Mouse (Mus musculus) olfactory bulb, adult 2 months (tissue): ENCODE measurements around the gene Thada. TPM values are rescaled to one million over a fixed set of nuclear protein-coding genes. Genes with fewer than 3 reads are reported as not detected.

ENCODE experiments used
- H3K27ac ChIP-seq: fragments of 200-500 bp; 2 replicates; pipeline ENCODE4 v1.5.1; 2012; ENCODE audit warnings: low read depth, low read length; ENCODE audit not compliant: insufficient read depth
- H3K4me1 ChIP-seq: fragments of 200-500 bp; 2 replicates; pipeline ENCODE4 v1.6.1; 2012; ENCODE audit warnings: low read length; ENCODE audit not compliant: control insufficient read depth, insufficient read depth
- H3K4me3 ChIP-seq: fragments of 200-500 bp; 2 replicates; pipeline ENCODE4 v1.5.1; 2012; ENCODE audit warnings: mild to moderate bottlenecking, low read depth, low read length, moderate library complexity; ENCODE audit not compliant: insufficient read depth
- CTCF ChIP-seq: fragments of 200-500 bp; IDR thresholded peaks from 2 replicates; pipeline ENCODE4 v1.5.1; 2012; ENCODE audit warnings: low read depth, mild to moderate bottlenecking, low read length, moderate library complexity; ENCODE audit not compliant: insufficient read depth
- POLR2A ChIP-seq: fragments of 200-500 bp; IDR thresholded peaks from 2 replicates; pipeline ENCODE4 v1.6.1; 2012; ENCODE audit warnings: mild to moderate bottlenecking, low read depth, low read length, moderate library complexity; ENCODE audit not compliant: insufficient read depth
- WGBS: fragments of 180-500 bp; shearing (Covaris S2); methylation state at CpG from one replicate; pipeline ENCODE4 v1.1.7; 2018; 5-methylcytosine and 5-hydroxymethylcytosine counted together
- polyA plus RNA-seq: library from polyadenylated mRNA; stranded (reverse); fragments of >200 nt; gene quantifications from 2 replicates; pipeline ENCODE4 v1.2.4, GENCODE M21; 2012; ENCODE audit warnings: low replicate concordance; ENCODE audit not compliant: missing spikeins, insufficient read depth, insufficient read length

Gene Thada
- polyA plus RNA-seq, 1 experiment = not detected

DNA sequence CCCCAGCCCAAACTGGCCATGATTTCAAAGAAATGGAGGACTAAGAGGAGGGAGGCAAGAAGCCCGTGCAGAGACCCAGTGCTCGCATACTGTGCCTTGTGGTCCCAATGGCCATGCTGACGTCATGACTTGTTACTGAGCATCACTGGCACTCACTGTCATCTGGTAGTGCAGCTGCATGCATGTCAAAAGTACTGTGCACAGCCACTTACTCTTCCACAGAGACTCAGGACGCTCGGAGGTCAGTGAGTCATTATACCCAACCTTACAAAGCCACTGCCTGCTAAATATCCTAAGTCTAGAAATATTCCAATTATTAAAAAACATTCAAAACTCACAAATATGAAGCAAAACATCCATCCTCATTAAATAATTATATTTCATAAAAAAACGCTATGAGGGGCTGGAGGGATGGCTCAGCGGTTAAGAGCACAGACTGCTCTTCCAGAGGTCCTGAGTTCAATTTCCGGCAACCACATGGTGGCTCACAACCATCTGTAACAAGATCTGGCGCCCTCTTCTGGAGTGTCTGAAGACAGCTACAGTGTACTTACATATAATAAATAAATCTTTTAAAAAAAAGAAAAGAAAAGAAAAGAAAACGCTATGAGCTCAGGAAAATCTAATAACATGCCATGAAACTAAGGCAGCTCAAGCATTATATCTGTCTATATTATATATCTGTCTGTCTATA, 106.9 kb downstream of the Thada start:
- Histone ChIP-seq H3K27ac (no peak overlapping the region), H3K4me1 (0 out of 2 replicates have a peak, but pooled peaks cover 5% of the 10 kb centered on the region), H3K4me3 (no peak overlapping the region)
- 97% methylated on average over 10 of the region's 10 CpGs for WGBS
- TF ChIP-seq CTCF (no peak), POLR2A (no peak)

GRCm38 (mm10) chr17:84357776-84358175, 108.2 kb downstream of the Thada start:
- 95% methylated on average over 8 of the region's 8 CpGs for WGBS
- TF ChIP-seq POLR2A (no peak), CTCF (no peak)
- no peak overlapping the region for H3K4me3 ChIP-seq
- no peak overlapping the region for H3K27ac ChIP-seq
- H3K4me1 ChIP-seq = 0 out of 2 replicates have a peak, but pooled peaks cover 8% of the 10 kb centered on the region

- Histone ChIP-seq H3K4me1 (peaks cover 18% of the 10 kb centered on the region), H3K4me3 (no peak overlapping the region), H3K27ac (no peak overlapping the region)
- TF ChIP-seq POLR2A (no peak), CTCF (no peak)
- WGBS = 86% methylated on average over 8 of the region's 8 CpGs
These were observed 109.7 kb downstream of the Thada start for GRCm38 (mm10) chr17:84356056-84356887.

DNA sequence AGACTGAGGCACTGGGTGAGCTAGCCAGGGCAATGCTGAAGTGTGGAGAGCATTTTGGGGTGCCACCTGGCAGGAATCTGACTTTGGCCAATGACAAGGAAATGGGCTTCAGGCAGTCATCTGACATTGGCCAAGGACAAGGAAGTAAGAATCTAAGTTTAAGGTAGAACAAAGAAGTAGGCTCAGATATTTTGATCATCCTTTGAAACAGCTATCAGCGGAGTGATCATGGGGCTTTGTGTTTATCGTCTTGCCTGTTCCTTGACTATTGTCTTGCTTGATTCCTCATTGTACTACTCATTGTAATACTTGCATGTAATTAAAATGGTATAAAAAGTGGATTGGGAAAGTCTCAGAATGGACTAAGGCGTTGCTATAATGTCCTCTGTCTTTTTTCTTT, 111.0 kb downstream of the Thada start:
- 95% methylated on average over 3 of the region's 3 CpGs for WGBS
- Histone ChIP-seq H3K4me3 (no peak overlapping the region), H3K27ac (no peak overlapping the region), H3K4me1 (peaks cover 18% of the 10 kb centered on the region)
- no peak for TF ChIP-seq POLR2A

DNA sequence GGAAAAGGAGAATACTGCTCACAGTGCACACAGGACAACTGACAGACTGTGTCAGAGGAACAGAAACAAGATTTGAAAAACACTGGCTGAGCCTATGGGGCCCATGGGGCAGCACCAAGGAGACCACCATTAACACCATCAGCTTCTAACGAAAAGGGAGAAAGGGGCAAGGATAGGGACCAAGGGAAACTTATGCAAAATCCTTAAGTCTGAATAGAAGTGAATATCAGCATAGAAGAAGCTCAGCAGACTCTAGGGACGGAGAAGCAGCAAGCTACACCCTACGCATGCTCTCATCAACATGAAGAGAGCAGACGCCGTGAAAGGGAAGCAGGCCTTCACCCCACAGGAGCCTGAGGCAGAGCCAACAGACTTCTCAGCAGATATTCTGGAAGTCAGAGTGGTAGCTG, 112.1 kb downstream of the Thada start:
- Histone ChIP-seq H3K27ac (no peak overlapping the region), H3K4me3 (no peak overlapping the region), H3K4me1 (peaks cover 18% of the 10 kb centered on the region)
- 84% methylated on average over 5 of the region's 5 CpGs for whole genome bisulfite sequencing
- TF ChIP-seq POLR2A = no peak
- no peak for TF ChIP-seq CTCF

- peaks cover 18% of the 10 kb centered on the region for H3K4me1 ChIP-seq
- 96% methylated on average over 3 of the region's 3 CpGs for WGBS
- no peak overlapping the region for H3K27ac ChIP-seq
- no peak overlapping the region for H3K4me3 ChIP-seq
- TF ChIP-seq POLR2A (no peak), CTCF (no peak)
These were observed 112.6 kb downstream of the Thada start for GRCm38 (mm10) chr17:84353224-84353901.

GRCm38 (mm10) chr17:84352790-84353154, 113.2 kb downstream of the Thada start:
- no peak overlapping the region for H3K4me3 ChIP-seq
- H3K4me1 ChIP-seq = peaks cover 18% of the 10 kb centered on the region
- no peak for TF ChIP-seq CTCF
- no peak for TF ChIP-seq POLR2A
- H3K27ac ChIP-seq = no peak overlapping the region
- 33% methylated on average over 3 of the region's 3 CpGs for WGBS

GRCm38 (mm10) chr17:84351912-84352789, 113.9 kb downstream of the Thada start:
- H3K27ac ChIP-seq = no peak overlapping the region
- H3K4me1 ChIP-seq = peaks cover 18% of the 10 kb centered on the region
- H3K4me3 ChIP-seq = no peak overlapping the region
- WGBS = 60% methylated on average over 9 of the region's 9 CpGs
- TF ChIP-seq CTCF (no peak), POLR2A (no peak)
